Mouse (Mus musculus): ENCODE data around the gene C8g.

- no peak for TF ChIP-seq CHD2 (IDR thresholded peaks at IDR 0.05; ENCODE audit: low read depth, low read length)
- no peak for TF ChIP-seq MAFK (IDR thresholded peaks at IDR 0.05; ENCODE audit: insufficient read depth, low read depth, low read length)
- TF ChIP-seq ZNF384 (IDR thresholded peaks at IDR 0.05; ENCODE audit: low read depth, low read length) = no peak
- TF ChIP-seq HCFC1 (IDR thresholded peaks at IDR 0.05; ENCODE audit: borderline replicate concordance, insufficient read depth, low read length) = no peak
- TF ChIP-seq ZC3H11A (IDR thresholded peaks at IDR 0.05; ENCODE audit: borderline replicate concordance, low read depth, low read length) = no peak
These were observed 49.7 kb upstream of the C8g start for GRCm38 (mm10) chr2:25551186-25551585.
